Mouse (Mus musculus): ENCODE results near the gene Mtmr12. TPM values are rescaled to one million over a fixed set of nuclear protein-coding genes. Genes with fewer than 3 reads are reported as not detected.

The Mtmr12 gene
- polyA plus RNA-seq, 1 experiment, result 18.7 TPM

DNA sequence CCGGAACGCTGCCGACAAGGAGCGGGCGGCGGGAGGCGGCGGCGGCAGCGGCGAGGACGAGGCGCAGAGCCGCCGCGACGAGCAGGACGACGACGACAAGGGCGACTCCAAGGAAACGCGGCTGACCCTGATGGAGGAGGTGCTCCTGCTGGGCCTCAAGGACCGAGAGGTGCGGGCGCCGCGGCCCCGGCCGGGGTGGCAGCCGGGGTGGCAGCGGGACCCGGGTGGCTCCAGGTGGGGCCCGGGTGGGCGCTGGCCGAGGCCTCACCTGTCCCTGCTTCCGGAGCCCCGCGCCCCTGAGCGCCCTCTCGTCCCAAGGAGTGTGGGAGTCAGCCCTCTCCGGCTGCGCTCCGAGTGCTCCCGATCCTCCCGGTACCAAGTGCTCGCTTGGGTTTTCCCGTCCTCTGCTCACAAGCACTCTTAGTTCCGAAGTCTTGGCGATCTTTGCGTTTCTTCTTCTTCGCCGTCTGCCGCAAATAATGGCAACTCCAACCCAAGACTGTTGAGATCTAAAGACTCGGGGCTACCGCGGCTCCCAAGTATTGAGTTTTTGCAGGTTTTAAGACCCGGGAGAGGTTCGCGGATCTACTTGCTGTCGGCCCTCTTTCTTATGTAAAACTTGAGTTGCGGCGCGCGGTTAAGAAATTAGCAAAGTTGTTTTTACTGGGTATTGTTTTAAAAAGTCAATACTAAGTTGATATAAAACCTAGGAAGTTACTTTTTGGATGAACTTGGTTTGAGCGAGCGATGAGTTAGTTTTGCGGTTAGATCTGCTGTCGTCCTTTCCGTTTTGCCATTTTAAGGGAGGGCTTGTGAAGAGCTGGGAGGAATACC, 117.2 kb downstream of the Mtmr12 start, which contains the start of gene 1810049J17Rik:
TSS of gene 1810049J17Rik (minus strand) at position 112 of the 834 bp plus-strand sequence.
- H3K27ac ChIP-seq (ENCODE audit: insufficient read depth, low read length), result peak within 1 kb of the TSS; percentile 92
- under 1% methylated on average over 70 of the region's 70 CpGs for WGBS
- no peaks in the 10 kb centered on the region for H3K27me3 ChIP-seq (ENCODE audit: control insufficient read depth, insufficient read depth, low read length)
- TF ChIP-seq CTCF (IDR thresholded peaks at IDR 0.05; ENCODE audit: borderline replicate concordance, insufficient read depth, low read depth, low read length) (no peak), POLR2A (IDR thresholded peaks at IDR 0.05; ENCODE audit: borderline replicate concordance, insufficient read depth, low read length) (no peak)
- H3K4me1 ChIP-seq (ENCODE audit: control insufficient read depth, insufficient read depth, low read length), result peaks cover 10% of the 10 kb centered on the region
- H3K4me3 ChIP-seq (replicated peaks; ENCODE audit: insufficient read depth, low read depth, low read length), result peak within 1 kb of the TSS; percentile 84
- no peak for DNase-seq

DNA sequence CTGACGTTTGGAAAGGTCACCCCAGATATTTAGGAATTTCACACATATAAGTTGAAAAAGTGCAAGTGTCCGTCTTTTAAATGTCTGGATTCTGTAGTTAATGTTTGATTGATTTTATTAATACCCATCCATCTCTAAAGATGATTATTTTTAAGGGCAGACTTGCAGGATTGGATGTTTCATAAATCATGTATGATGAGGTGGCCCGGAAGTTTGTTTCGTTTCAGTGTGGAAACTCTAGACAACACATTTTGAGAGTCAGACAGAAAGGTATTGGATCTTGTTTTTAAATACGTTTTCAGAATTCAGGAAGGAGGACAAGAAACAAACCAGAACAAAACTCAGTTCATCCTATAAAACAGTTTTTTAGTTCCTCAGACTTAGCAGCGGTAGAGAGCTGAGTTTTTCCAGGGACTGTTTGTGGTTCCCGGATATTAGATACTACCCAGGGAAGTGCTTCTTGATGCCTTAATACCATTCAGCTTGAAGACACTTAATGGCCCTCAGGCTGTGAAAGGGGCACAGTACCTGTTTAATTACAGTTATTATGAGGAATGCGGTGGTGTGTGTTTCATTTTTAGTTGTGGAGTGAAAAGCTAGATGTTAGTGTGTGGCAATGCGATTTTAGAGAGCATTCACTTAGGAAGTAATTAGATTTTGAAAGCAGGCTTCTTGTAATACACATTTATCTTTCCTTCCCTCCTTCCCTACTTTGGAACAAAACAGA, 118.0 kb downstream of the Mtmr12 start:
- Histone ChIP-seq H3K27ac (ENCODE audit: insufficient read depth, low read length) (no peak overlapping the region), H3K4me1 (ENCODE audit: control insufficient read depth, insufficient read depth, low read length) (peaks cover 10% of the 10 kb centered on the region), H3K27me3 (ENCODE audit: control insufficient read depth, insufficient read depth, low read length) (no peaks in the 10 kb centered on the region), H3K4me3 (replicated peaks; ENCODE audit: insufficient read depth, low read depth, low read length) (peak overlapping the region; percentile 84)
- WGBS, result 11% methylated on average over 9 of the region's 9 CpGs
- no peak for TF ChIP-seq CTCF (IDR thresholded peaks at IDR 0.05; ENCODE audit: borderline replicate concordance, insufficient read depth, low read depth, low read length)
- TF ChIP-seq POLR2A (IDR thresholded peaks at IDR 0.05; ENCODE audit: borderline replicate concordance, insufficient read depth, low read length), result no peak
- DNase-seq, result no peak

Other genes with a start within 250 kb of the Mtmr12 start
- 84.5 and 92.6 TPM in 2 replicates for gene Sub1, start 208.0 kb upstream of the Mtmr12 start, polyA plus RNA-seq (2012; rRNA removed)
- 109 and 111 TPM in 2 replicates for gene Zfr, start 87.2 kb upstream of the Mtmr12 start, polyA plus RNA-seq (2012; rRNA removed)
- gene Golph3, start 116.4 kb downstream of the Mtmr12 start, polyA plus RNA-seq (2012; rRNA removed), result 89.1 and 91.2 TPM in 2 replicates
- not detected in 2 replicates for gene 1810049J17Rik, start 116.9 kb downstream of the Mtmr12 start, polyA plus RNA-seq (2012; rRNA removed)